Mouse (Mus musculus): ENCODE data around the gene Pcbp4. TPM values are rescaled to one million over a fixed set of nuclear protein-coding genes. Genes with fewer than 3 reads are reported as not detected.

Gene Pcbp4
- polyA plus RNA-seq, 1 experiment from 2014 or later: 256 TPM

DNA sequence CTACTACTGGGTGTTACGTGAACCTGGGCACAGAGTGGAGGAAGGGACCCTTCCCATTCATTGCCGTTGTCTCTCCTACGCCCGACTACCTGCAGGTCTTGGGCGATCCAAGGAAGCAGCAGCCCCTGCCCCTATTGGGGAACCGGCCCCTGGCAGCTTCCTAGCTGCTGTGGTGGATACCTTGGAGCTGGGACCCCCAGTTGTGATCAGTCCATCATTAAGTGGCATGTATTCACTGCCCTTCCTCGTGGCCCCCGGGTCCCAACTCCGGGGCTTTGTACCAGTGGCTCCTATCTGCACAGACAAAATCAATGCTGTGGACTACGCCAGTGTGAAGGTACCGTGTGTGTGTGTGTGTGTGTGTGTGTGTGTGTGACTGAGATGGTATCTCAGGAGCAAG is 1.8 kb upstream of the Pcbp4 start:
- H3K27me3 ChIP-seq (ENCODE audit: control insufficient read depth, insufficient read depth, low read length): no peaks in the 10 kb centered on the region
- H3K9me3 ChIP-seq (ENCODE audit: control insufficient read depth, low read length): no peaks in the 10 kb centered on the region
- H3K9ac ChIP-seq (ENCODE audit: low read length): no peak overlapping the region
- DNase-seq (ENCODE audit: low spot score, missing footprints) (no peak), ATAC-seq (ENCODE audit: low FRiP score) (no peak)
- no peak overlapping the region for H3K4me2 ChIP-seq
- H3K27ac ChIP-seq (ENCODE audit: low read depth, low read length): no peak overlapping the region
- no peak overlapping the region for H3K4me3 ChIP-seq (ENCODE audit: low read depth, low read length)
- 78% methylated on average over 11 of the region's 11 CpGs for WGBS
- H3K4me1 ChIP-seq (ENCODE audit: control insufficient read depth, insufficient read depth, low read length): peaks cover 56% of the 10 kb centered on the region
- H3K36me3 ChIP-seq (ENCODE audit: control insufficient read depth, insufficient read depth, low read length): no peaks in the 10 kb centered on the region

DNA sequence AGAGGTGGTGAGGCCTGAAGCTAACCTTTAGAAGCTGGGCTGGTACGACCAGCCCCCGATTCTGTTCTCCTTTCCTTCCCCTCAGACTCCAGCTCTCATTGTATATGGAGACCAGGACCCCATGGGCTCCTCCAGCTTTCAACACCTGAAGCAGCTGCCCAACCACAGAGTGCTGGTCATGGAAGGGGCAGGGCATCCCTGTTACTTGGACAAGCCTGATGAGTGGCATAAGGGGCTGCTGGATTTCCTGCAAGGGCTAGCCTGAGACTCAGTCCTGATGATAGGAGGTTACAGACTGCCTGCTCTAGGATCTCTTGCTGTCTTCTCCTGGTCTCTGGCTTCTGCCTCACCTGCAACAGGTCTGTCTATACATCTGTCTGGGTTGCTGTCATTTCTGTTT is 1.2 kb upstream of the Pcbp4 start:
- H3K9me3 ChIP-seq (ENCODE audit: control insufficient read depth, low read length): no peaks in the 10 kb centered on the region
- no peaks in the 10 kb centered on the region for H3K36me3 ChIP-seq (ENCODE audit: control insufficient read depth, insufficient read depth, low read length)
- no peak overlapping the region; the same call in 1 of the 2 replicates for H3K9ac ChIP-seq (ENCODE audit: low read length)
- ATAC-seq (ENCODE audit: low FRiP score) (no peak), DNase-seq (ENCODE audit: low spot score, missing footprints) (no peak)
- no peak overlapping the region for H3K27ac ChIP-seq (ENCODE audit: low read depth, low read length)
- H3K4me1 ChIP-seq (ENCODE audit: control insufficient read depth, insufficient read depth, low read length): peaks cover 60% of the 10 kb centered on the region
- peak overlapping the region; percentile 78; the same call in 1 of the 2 replicates for H3K4me2 ChIP-seq
- no peaks in the 10 kb centered on the region for H3K27me3 ChIP-seq (ENCODE audit: control insufficient read depth, insufficient read depth, low read length)
- WGBS: 47% methylated on average over 2 of the region's 2 CpGs
- 0 out of 2 replicates have a peak overlapping the region, but pooled peaks have one; percentile 88 for H3K4me3 ChIP-seq (ENCODE audit: low read depth, low read length)

DNA sequence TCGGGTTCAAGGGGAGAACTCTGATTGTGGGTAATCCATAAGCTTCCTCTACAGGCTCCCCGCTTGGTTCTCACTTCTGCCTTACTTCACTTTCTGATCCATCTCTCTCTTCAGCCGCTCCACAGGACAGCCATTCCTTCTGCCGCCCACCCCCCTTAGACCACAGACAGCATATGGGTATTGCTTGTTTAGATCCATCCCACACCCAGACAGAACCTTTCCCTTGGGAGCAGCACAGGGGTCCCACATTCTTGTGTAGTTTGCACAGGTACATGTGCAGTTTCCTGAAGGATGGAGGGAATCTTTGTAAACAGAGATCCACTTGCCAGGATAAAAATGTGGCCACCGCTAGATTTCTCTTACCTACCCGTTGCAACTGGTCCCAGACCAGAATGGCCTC is 740 bp upstream of the Pcbp4 start:
- Histone ChIP-seq H3K4me1 (ENCODE audit: control insufficient read depth, insufficient read depth, low read length) (peaks cover 62% of the 10 kb centered on the region), H3K4me3 (ENCODE audit: low read depth, low read length) (peak overlapping the region; percentile 88), H3K27me3 (ENCODE audit: control insufficient read depth, insufficient read depth, low read length) (no peaks in the 10 kb centered on the region), H3K4me2 (peak overlapping the region; percentile 78), H3K36me3 (ENCODE audit: control insufficient read depth, insufficient read depth, low read length) (no peaks in the 10 kb centered on the region), H3K27ac (ENCODE audit: low read depth, low read length) (peak overlapping the region; percentile 97; the same call in 1 of the 2 replicates), H3K9me3 (ENCODE audit: control insufficient read depth, low read length) (no peaks in the 10 kb centered on the region), H3K9ac (ENCODE audit: low read length) (peak overlapping the region; percentile 97; the same call in 1 of the 2 replicates)
- ATAC-seq (ENCODE audit: low FRiP score) (no peak), DNase-seq (ENCODE audit: low spot score, missing footprints) (no peak)
- WGBS: 14% methylated on average over 6 of the region's 6 CpGs

DNA sequence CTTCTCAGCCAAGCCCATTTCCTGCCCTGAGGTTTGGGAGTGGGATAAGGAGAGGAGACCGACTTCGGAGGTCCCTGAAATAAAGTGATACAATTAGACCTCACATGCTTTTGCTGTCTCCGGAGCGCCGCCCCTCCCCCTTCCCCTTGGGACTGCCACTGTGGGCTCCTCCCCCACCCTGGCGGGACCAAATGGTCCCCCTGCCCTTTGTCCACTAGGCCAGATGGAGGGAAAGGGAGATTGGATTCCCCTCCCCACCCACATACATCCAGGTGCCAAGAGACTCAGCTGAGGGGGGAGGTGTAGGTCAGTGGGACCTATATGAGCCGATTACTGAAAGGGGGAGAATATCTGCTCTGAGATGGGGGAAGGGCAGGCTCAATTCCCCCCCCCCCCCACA is 270 bp upstream of the Pcbp4 start:
- Histone ChIP-seq H3K9me3 (ENCODE audit: control insufficient read depth, low read length) (no peaks in the 10 kb centered on the region), H3K27me3 (ENCODE audit: control insufficient read depth, insufficient read depth, low read length) (no peaks in the 10 kb centered on the region), H3K27ac (ENCODE audit: low read depth, low read length) (peak overlapping the region; percentile 97), H3K4me2 (peak overlapping the region; percentile 78), H3K4me3 (ENCODE audit: low read depth, low read length) (peak overlapping the region; percentile 88), H3K9ac (ENCODE audit: low read length) (peak overlapping the region; percentile 97), H3K4me1 (ENCODE audit: control insufficient read depth, insufficient read depth, low read length) (peaks cover 64% of the 10 kb centered on the region), H3K36me3 (ENCODE audit: control insufficient read depth, insufficient read depth, low read length) (no peaks in the 10 kb centered on the region)
- peak; percentile 93 for DNase-seq (ENCODE audit: low spot score, missing footprints)
- WGBS: 2% methylated on average over 7 of the region's 7 CpGs
- peak; percentile 10 for ATAC-seq (ENCODE audit: low FRiP score)

DNA sequence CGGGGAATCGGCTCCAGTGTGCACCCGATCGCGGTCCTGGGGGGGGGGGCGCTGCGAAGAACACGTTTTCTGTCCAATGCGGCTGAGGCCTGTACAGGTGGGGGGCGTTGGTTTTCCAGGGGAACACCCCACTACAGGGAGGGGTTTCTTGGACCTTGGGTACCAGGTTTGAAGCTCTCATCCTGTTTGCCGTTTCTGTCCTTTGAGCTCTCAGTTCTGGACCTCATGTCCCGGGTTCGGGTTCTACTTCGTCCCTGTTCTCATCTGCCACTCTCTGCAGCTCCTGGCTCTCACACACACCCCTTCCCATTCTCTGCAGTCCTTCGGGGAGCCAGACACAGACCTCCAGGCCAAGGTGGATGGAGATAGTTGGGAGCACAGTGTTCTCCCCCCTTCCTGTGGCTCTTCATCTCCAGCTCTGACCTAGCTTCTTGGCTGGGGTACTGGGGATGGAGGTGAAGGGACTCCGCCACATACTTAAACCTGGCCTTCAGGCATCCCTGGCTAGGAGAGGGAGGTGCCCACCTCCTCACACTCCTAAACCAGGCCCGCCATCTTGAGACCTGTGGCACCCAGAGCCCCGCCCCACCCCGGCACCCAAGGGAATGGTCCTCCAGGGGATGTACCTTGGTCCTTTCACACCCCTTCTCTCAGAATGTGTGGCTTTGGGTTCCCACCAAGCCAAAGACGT is 1.1 kb downstream of the Pcbp4 start:
- ATAC-seq (ENCODE audit: low FRiP score) (no peak), DNase-seq (ENCODE audit: low spot score, missing footprints) (peak; percentile 95)
- WGBS: under 1% methylated on average over 19 of the region's 20 CpGs
- peak overlapping the region; percentile 97 for H3K27ac ChIP-seq (ENCODE audit: low read depth, low read length)
- no peaks in the 10 kb centered on the region for H3K9me3 ChIP-seq (ENCODE audit: control insufficient read depth, low read length)
- H3K36me3 ChIP-seq (ENCODE audit: control insufficient read depth, insufficient read depth, low read length): no peaks in the 10 kb centered on the region; the same call in 1 of the 2 replicates
- H3K9ac ChIP-seq (ENCODE audit: low read length): peak overlapping the region; percentile 97
- no peaks in the 10 kb centered on the region for H3K27me3 ChIP-seq (ENCODE audit: control insufficient read depth, insufficient read depth, low read length)
- H3K4me2 ChIP-seq: peak overlapping the region; percentile 78
- H3K4me3 ChIP-seq (ENCODE audit: low read depth, low read length): peak overlapping the region; percentile 88
- peaks cover 65% of the 10 kb centered on the region for H3K4me1 ChIP-seq (ENCODE audit: control insufficient read depth, insufficient read depth, low read length)

DNA sequence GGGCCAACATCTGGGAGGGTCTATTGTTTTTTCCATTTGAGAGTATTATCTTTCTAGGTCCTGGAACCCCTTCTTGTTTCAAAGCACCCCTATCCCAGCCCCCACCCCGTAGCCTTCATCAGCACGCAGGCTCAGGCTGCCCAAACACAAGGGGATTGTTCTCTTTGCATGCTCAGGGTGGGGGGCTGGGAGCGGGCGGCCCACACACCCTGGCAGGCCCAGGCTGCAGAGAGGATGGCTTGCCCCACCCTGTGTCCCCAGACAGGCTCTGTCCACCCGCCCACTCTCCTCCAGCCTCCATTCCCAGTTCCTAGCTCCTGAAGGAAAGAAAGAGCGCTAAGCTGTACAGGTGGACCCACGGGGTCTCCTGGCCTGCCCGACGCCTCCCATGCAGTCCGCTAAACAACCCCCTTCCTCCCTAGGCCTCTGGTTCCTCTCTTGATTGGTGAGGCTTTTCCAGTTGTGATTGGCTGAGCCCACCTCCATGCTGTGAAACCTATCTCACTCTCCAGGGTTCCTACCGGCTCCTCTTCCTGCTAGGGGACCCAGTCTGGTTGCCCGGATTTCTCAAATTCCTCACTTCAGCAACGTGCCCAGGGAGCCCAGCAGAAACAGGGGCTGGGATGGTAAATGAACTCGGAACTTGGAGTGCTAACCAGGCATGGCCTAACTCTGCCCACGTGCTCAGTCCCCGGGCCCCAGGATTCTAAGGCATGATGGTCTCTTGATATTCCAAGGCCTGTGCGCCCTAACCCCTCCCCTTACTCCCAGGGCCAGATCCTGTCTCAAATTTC is 2.0 kb downstream of the Pcbp4 start:
- DNase-seq (ENCODE audit: low spot score, missing footprints): peak; percentile 97
- ATAC-seq (ENCODE audit: low FRiP score): peak; percentile 22
- WGBS: under 1% methylated on average over 17 of the region's 17 CpGs

DNA sequence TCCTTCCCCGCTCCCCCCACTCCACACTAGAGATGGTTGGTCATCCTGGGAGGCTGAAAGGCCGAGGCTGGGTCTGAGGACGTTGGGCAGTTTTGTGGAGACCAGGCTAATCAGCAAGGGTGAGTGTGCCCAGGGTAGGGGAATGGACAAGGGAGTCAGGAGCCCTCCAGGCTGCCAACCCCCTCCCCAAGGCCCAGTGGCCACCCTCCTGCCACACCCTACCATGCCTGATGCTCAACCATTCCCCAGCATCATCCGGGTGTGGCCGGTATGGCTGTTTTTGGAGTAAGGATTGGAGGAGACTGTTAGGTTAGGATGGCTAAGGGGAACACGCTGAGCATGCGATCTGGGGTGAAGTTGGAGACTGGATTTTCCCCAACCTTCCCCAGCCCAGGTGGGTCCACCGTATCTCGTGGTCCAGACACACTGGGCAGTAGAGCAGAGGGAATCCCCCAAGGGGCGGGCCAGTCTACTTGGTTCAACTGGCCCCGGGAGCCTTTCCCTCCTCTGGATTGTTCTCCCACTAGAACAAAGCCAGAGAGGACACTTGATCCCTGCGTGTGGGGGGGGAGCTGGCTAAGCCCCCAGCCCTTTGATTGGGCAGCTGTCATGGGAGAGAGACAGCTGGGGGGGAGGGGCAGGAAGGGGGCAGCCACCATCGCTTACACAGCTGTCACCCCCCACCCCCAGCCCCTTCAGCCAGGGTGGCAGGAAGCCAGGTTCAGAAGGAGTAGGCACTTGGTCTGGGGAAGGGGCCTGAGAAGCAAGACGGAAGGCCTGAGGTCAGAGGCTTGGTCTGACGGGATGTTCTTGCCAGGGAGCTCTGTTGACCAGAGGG is 3.5 kb downstream of the Pcbp4 start:
- H3K4me1 ChIP-seq (ENCODE audit: control insufficient read depth, insufficient read depth, low read length): peaks cover 66% of the 10 kb centered on the region
- H3K9ac ChIP-seq (ENCODE audit: low read length): peak overlapping the region; percentile 97
- WGBS: 25% methylated on average over 15 of the region's 15 CpGs
- peak overlapping the region; percentile 97 for H3K27ac ChIP-seq (ENCODE audit: low read depth, low read length)
- DNase-seq (ENCODE audit: low spot score, missing footprints): no peak
- no peaks in the 10 kb centered on the region for H3K9me3 ChIP-seq (ENCODE audit: control insufficient read depth, low read length)
- no peaks in the 10 kb centered on the region for H3K27me3 ChIP-seq (ENCODE audit: control insufficient read depth, insufficient read depth, low read length)
- H3K4me3 ChIP-seq (ENCODE audit: low read depth, low read length): peak overlapping the region; percentile 88
- peaks cover 8% of the 10 kb centered on the region for H3K36me3 ChIP-seq (ENCODE audit: control insufficient read depth, insufficient read depth, low read length)
- peak; percentile 26 for ATAC-seq (ENCODE audit: low FRiP score)
- peak overlapping the region; percentile 78 for H3K4me2 ChIP-seq

More for the DNA sequence above, 2.0 kb downstream of the Pcbp4 start:
- Histone ChIP-seq H3K9ac (ENCODE audit: low read length) (peak overlapping the region; percentile 97), H3K36me3 (ENCODE audit: control insufficient read depth, insufficient read depth, low read length) (peaks cover 2% of the 10 kb centered on the region), H3K4me3 (ENCODE audit: low read depth, low read length) (peak overlapping the region; percentile 88), H3K4me2 (peak overlapping the region; percentile 78), H3K9me3 (ENCODE audit: control insufficient read depth, low read length) (no peaks in the 10 kb centered on the region), H3K27me3 (ENCODE audit: control insufficient read depth, insufficient read depth, low read length) (no peaks in the 10 kb centered on the region), H3K4me1 (ENCODE audit: control insufficient read depth, insufficient read depth, low read length) (peaks cover 71% of the 10 kb centered on the region), H3K27ac (ENCODE audit: low read depth, low read length) (peak overlapping the region; percentile 97)

DNA sequence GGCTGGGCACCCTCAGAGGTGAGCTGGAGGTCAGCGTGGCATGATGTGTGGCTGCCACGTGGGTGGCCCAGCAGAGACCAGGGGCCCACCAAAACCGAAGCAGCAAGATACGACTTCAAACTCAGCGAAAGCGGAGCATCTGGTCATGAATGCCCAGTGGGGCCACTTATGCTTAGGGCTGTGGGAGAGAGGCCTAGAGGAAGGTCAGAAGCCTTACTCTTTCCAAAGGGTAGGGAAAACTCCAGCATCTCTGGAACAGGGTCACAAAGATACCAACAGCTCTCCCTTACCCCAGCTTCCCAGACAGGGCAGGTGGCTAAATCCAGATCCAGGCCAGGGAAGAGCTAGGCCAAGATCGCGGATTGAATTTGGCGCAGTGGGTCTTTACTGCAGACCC is 4.1 kb downstream of the Pcbp4 start:
- WGBS: 40% methylated on average over 9 of the region's 9 CpGs
- ATAC-seq (ENCODE audit: low FRiP score): no peak

More for the DNA sequence above, 4.1 kb downstream of the Pcbp4 start:
- H3K4me1 ChIP-seq (ENCODE audit: control insufficient read depth, insufficient read depth, low read length): peaks cover 63% of the 10 kb centered on the region
- H3K4me3 ChIP-seq (ENCODE audit: low read depth, low read length): peak overlapping the region; percentile 88
- H3K9me3 ChIP-seq (ENCODE audit: control insufficient read depth, low read length): no peaks in the 10 kb centered on the region
- peaks cover 13% of the 10 kb centered on the region for H3K36me3 ChIP-seq (ENCODE audit: control insufficient read depth, insufficient read depth, low read length)
- H3K27ac ChIP-seq (ENCODE audit: low read depth, low read length): peak overlapping the region; percentile 97
- peak overlapping the region; percentile 78 for H3K4me2 ChIP-seq
- DNase-seq (ENCODE audit: low spot score, missing footprints): peak; percentile 95
- H3K9ac ChIP-seq (ENCODE audit: low read length): peak overlapping the region; percentile 97
- H3K27me3 ChIP-seq (ENCODE audit: control insufficient read depth, insufficient read depth, low read length): no peaks in the 10 kb centered on the region

Data from midbrain, embryonic 11.5 days (tissue).